Mouse (Mus musculus) thymus, adult 2 months (tissue): ENCODE results near the gene Rlbp1.

Experiments used
- CTCF ChIP-seq: fragments of 200-500 bp; IDR thresholded peaks from 2 replicates; pipeline ENCODE4 v1.5.1; 2012; ENCODE audit warnings: mild to moderate bottlenecking, control low read depth, low read length, moderate library complexity, borderline replicate concordance; ENCODE audit not compliant: control insufficient read depth, poor library complexity, insufficient read depth; ENCODE audit errors: extremely low read depth
- POLR2A ChIP-seq: fragments of 200-500 bp; IDR thresholded peaks from 2 replicates; pipeline ENCODE4 v1.6.1; 2012; ENCODE audit warnings: mild to moderate bottlenecking, low read length, control low read depth, moderate library complexity; ENCODE audit not compliant: control insufficient read depth, poor library complexity, insufficient read depth; ENCODE audit errors: extremely low read depth

DNA sequence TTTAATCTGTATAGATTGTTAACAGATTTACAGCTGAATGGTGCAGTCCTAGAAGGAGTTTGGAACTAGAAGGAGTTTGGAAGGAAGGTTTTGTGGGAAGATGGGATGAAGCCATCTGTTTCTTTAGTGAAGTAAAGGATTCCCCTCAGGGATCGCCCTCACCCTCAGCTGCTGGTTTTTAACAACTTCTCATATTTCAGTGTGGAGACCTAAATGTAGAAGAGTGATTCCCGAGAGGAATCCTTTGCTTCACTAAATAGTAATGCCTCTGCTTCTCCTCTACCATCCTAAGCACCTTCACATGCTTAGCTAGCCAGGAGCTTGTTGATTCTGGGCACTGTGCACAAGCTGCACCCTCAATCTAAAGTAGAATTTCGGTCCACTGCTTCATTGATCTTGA lies 4.6 kb upstream of the Rlbp1 start:
- no peak for TF ChIP-seq CTCF
- no peak for TF ChIP-seq POLR2A
